ENCODE assay signal across 8 mouse cellular contexts in the genomic region with DNA sequence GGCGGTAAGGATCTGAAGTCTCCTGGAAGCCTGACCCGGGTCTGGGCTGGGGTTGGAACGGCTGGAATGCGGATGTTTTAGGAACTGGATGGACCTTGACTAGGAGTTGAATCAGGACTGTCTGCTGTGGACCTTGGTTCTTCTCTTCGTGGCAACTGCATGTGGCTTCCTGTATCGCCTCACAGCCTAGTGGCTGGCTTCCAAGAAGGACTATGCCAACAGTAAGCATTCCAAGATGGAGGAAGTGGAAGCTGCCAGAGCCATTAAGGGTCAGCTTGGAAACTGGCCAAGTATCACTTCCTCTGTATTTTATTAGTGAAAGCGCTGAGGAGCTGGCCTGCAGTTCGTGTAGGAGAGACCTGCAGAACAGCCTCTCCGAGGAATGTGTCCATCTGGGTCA.
A peak's percentile ranks its signal among the peaks of the same experiment; 100 is the strongest.
DNase-seq lines count a peak whose midpoint lies in the region; ATAC-seq lines count a peak whose summit lies in the region.

No protein-coding gene starts in this region.

- H3K36me3 ChIP-seq in forebrain, embryonic 15.5 days, result no peaks in the 10 kb centered on the region
- H3K36me3 ChIP-seq in forebrain, embryonic 12.5 days (replicated peaks), result no peaks in the 10 kb centered on the region
- H3K36me3 ChIP-seq in kidney, embryonic 16.5 days (ENCODE audit: insufficient read depth, low read length), result no peaks in the 10 kb centered on the region

- H3K4me2 ChIP-seq in forebrain, embryonic 15.5 days (replicated peaks), result no peak overlapping the region
- no peak overlapping the region for H3K4me2 ChIP-seq in forebrain, embryonic 12.5 days
- H3K4me2 ChIP-seq in kidney, embryonic 16.5 days (replicated peaks; ENCODE audit: low read depth, low read length), result no peak overlapping the region

- H3K27me3 ChIP-seq in forebrain, embryonic 15.5 days, result no peaks in the 10 kb centered on the region
- no peaks in the 10 kb centered on the region for H3K27me3 ChIP-seq in forebrain, embryonic 12.5 days
- no peaks in the 10 kb centered on the region for H3K27me3 ChIP-seq in kidney, embryonic 16.5 days (ENCODE audit: insufficient read depth, low read length)

- no peak overlapping the region for H3K4me3 ChIP-seq in forebrain, embryonic 15.5 days
- H3K4me3 ChIP-seq in forebrain, embryonic 12.5 days (replicated peaks), result no peak overlapping the region
- no peak overlapping the region for H3K4me3 ChIP-seq in brown adipose tissue, adult 24 weeks (ENCODE audit: insufficient read depth, low read depth, low read length)
- H3K4me3 ChIP-seq in kidney, embryonic 16.5 days (ENCODE audit: low read length), result no peak overlapping the region

- no peak for ATAC-seq in forebrain, embryonic 15.5 days (replicated peaks)
- no peak for ATAC-seq in forebrain, embryonic 12.5 days (ENCODE audit: low FRiP score)
- peak; percentile 28; the same call in 1 of the 2 replicates for ATAC-seq in kidney, embryonic 16.5 days (ENCODE audit: low FRiP score, low TSS enrichment)

- H3K27ac ChIP-seq in forebrain, embryonic 15.5 days (replicated peaks), result 0 out of 2 replicates have a peak overlapping the region, but pooled peaks have one; percentile 17
- H3K27ac ChIP-seq in forebrain, embryonic 12.5 days, result no peak overlapping the region
- H3K27ac ChIP-seq in brown adipose tissue, adult 24 weeks (replicated peaks; ENCODE audit: low read depth, low read length), result peak overlapping the region; percentile 75
- H3K27ac ChIP-seq in kidney, embryonic 16.5 days (ENCODE audit: low read length), result peak overlapping the region; percentile 77

- peak; percentile 29 for DNase-seq in 416B (ENCODE audit: low read depth)
- peak; percentile 94 for DNase-seq in heart, adult 8-10 months (ENCODE audit: low spot score)
- peak; percentile 92 for DNase-seq in lung, postnatal 25 days (ENCODE audit: low spot score)
- no peak for DNase-seq in thymus, postnatal 10 days (ENCODE audit: low spot score in 2 of 2)

- no peak overlapping the region for H3K9ac ChIP-seq in forebrain, embryonic 15.5 days (replicated peaks)
- no peak overlapping the region for H3K9ac ChIP-seq in forebrain, embryonic 12.5 days
- H3K9ac ChIP-seq in kidney, embryonic 16.5 days (replicated peaks; ENCODE audit: low read length), result no peak overlapping the region

- H3K9me3 ChIP-seq in forebrain, embryonic 15.5 days, result no peaks in the 10 kb centered on the region
- no peaks in the 10 kb centered on the region for H3K9me3 ChIP-seq in forebrain, embryonic 12.5 days
- H3K9me3 ChIP-seq in kidney, embryonic 16.5 days (ENCODE audit: low read length), result no peaks in the 10 kb centered on the region; the same call in 1 of the 2 replicates

- WGBS in forebrain, embryonic 15.5 days, result 60% methylated on average over 9 of the region's 9 CpGs
- WGBS in forebrain, embryonic 12.5 days, result 81% methylated on average over 9 of the region's 9 CpGs
- WGBS in kidney, embryonic 16.5 days, result 40% methylated on average over 9 of the region's 9 CpGs

- peaks cover 30% of the 10 kb centered on the region for H3K4me1 ChIP-seq in forebrain, embryonic 15.5 days
- peaks cover 24% of the 10 kb centered on the region for H3K4me1 ChIP-seq in forebrain, embryonic 12.5 days
- H3K4me1 ChIP-seq in brown adipose tissue, adult 24 weeks (ENCODE audit: control insufficient read depth, insufficient read depth, insufficient read length, low read length), result peaks cover 19% of the 10 kb centered on the region
- H3K4me1 ChIP-seq in kidney, embryonic 16.5 days (ENCODE audit: insufficient read depth, low read length), result peaks cover 36% of the 10 kb centered on the region

Comparison
In these comparisons a context has a peak if more than half of its experiments do, and no peak if none do; other contexts are left out.
1. DNase-seq: peak in 416B (single experiment), heart, adult 8-10 months (single experiment) and lung, postnatal 25 days (single experiment); none in thymus, postnatal 10 days (0 of 2).